Mouse (Mus musculus): ENCODE data around the gene Gh.

DNA sequence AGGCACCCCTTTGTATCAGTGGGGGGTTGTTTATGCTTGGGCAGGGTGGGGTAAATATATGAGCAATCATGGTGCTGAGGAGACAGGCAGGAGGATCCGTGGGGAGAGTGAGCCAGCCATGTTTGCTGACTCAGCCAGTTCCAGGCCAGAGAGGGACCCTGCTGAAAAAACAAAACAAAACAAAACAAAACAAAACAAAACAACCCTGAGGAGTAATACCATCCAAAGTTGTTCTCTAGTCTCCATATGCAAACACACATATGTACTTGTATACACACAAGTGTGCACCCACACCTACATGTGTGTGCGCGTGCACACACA, 4.4 kb upstream of the Gh start:
- TF ChIP-seq TCF3 (IDR thresholded peaks at IDR 0.05; ENCODE audit: insufficient read length, low read depth) (no peak), TCF12 (IDR thresholded peaks at IDR 0.05; ENCODE audit: insufficient read depth, poor library complexity, severe bottlenecking) (no peak), USF1 (IDR thresholded peaks at IDR 0.05; ENCODE audit: low read depth) (no peak), MAX (IDR thresholded peaks at IDR 0.05; ENCODE audit: low read depth) (no peak), MYOD1 (IDR thresholded peaks at IDR 0.05; ENCODE audit: control insufficient read depth in 1 of 3, insufficient read length in 2 of 3, low read depth in 2 of 3) (no peak)
